Mouse (Mus musculus): Measurements from ENCODE around the gene Chmp5. TPM values are rescaled to one million over a fixed set of nuclear protein-coding genes. Genes with fewer than 3 reads are reported as not detected.

Gene Chmp5
- polyA plus RNA-seq, 1 experiment from 2014 or later: 101 TPM

Small RNA genes lying within 50 kb of the gene (microRNA-seq; reads per million reads assigned to microRNA genes)
- gene Mir3094: 2.6 reads per million, percentile 5 among the genes with 10 or more reads in this experiment

Other genes with a start within 250 kb of the Chmp5 start
- 34.0 and 37.9 TPM in 2 replicates for gene Aptx, start 245.2 kb upstream of the Chmp5 start, polyA plus RNA-seq (2016; fragmentation: Nextera tagmentation; extraction: Ambion mirVana)
- gene Dnaja1, start 226.3 kb upstream of the Chmp5 start, polyA plus RNA-seq (2016; fragmentation: Nextera tagmentation; extraction: Ambion mirVana): 459 and 511 TPM in 2 replicates
- gene Smu1, start 190.5 kb upstream of the Chmp5 start, polyA plus RNA-seq (2016; fragmentation: Nextera tagmentation; extraction: Ambion mirVana): 159 and 160 TPM in 2 replicates
- 32.9 and 37.4 TPM in 2 replicates for gene B4galt1, start 94.4 kb upstream of the Chmp5 start, polyA plus RNA-seq (2016; fragmentation: Nextera tagmentation; extraction: Ambion mirVana)
- not detected in 2 replicates for gene Spink4, start 28.4 kb upstream of the Chmp5 start, polyA plus RNA-seq (2016; fragmentation: Nextera tagmentation; extraction: Ambion mirVana)
- gene Bag1, start 113 bp upstream of the Chmp5 start, polyA plus RNA-seq (2016; fragmentation: Nextera tagmentation; extraction: Ambion mirVana): 229 and 239 TPM in 2 replicates
- gene Nfx1, start 22.5 kb downstream of the Chmp5 start, polyA plus RNA-seq (2016; fragmentation: Nextera tagmentation; extraction: Ambion mirVana): 103 and 106 TPM in 2 replicates
- not detected in 2 replicates for gene Aqp7, start 99.7 kb downstream of the Chmp5 start, polyA plus RNA-seq (2016; fragmentation: Nextera tagmentation; extraction: Ambion mirVana)
- 1.0 TPM in 2 replicates for gene Aqp3, start 149.8 kb downstream of the Chmp5 start, polyA plus RNA-seq (2016; fragmentation: Nextera tagmentation; extraction: Ambion mirVana)
- gene Nol6, start 176.0 kb downstream of the Chmp5 start, polyA plus RNA-seq (2016; fragmentation: Nextera tagmentation; extraction: Ambion mirVana): 24.6 and 29.8 TPM in 2 replicates
- gene Ube2r2, start 187.3 kb downstream of the Chmp5 start, polyA plus RNA-seq (2016; fragmentation: Nextera tagmentation; extraction: Ambion mirVana): 106 and 120 TPM in 2 replicates

All from limb, embryonic 12.5 days (tissue).